Mouse (Mus musculus) testis, adult 2 months (tissue): ENCODE data around the gene Spr.

Source experiments
- CTCF ChIP-seq: fragments of 200-500 bp; IDR thresholded peaks from 2 replicates; pipeline ENCODE4 v1.5.1; 2012; ENCODE audit warnings: low read depth, mild to moderate bottlenecking, inconsistent platforms, low read length, moderate library complexity; ENCODE audit not compliant: control insufficient read depth, insufficient read depth, insufficient replicate concordance
- POLR2A ChIP-seq: fragments of 200-500 bp; IDR thresholded peaks from 2 replicates; pipeline ENCODE4 v1.6.1; 2012; ENCODE audit warnings: low read depth, mild to moderate bottlenecking, inconsistent platforms, low read length, moderate library complexity; ENCODE audit not compliant: control insufficient read depth

- TF ChIP-seq CTCF (no peak), POLR2A (no peak)
Observed at GRCm38 (mm10) chr6:85147636-85148035, 10.1 kb upstream of the Spr start.
